Mouse (Mus musculus): ENCODE results near the gene Oas1c. TPM values are rescaled to one million over a fixed set of nuclear protein-coding genes. Genes with fewer than 3 reads are reported as not detected.

Oas1c gene
- polyA plus RNA-seq, 1 experiment = 9.6 TPM

DNA sequence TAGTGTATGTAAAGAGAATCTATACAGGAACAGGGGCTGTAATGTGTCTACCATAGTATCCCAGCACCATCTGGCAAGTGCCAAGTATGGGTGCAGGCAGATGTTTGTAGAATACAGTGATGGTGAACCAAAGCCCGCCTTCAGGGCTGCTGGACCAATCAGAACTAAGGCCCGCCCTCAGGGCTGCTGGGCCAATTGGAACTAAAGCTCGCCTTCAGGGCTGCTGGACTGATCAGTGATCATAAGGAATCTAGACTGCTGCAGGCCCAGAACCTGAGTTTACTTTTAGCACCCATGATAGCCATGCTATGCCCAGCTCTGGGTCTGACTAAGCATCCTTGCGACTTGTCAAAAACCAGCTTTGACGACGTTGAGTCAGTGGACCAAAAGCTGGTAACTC is 50.4 kb downstream of the Oas1c start:
- no peak overlapping the region for H3K27ac ChIP-seq (ENCODE audit: insufficient read depth, low read depth, low read length)
- TF ChIP-seq POLR2A (IDR thresholded peaks at IDR 0.05; ENCODE audit: borderline replicate concordance, low read depth, low read length) = no peak
- no peak for TF ChIP-seq CTCF (IDR thresholded peaks at IDR 0.05; ENCODE audit: low read depth, low read length)
- no peak overlapping the region for H3K4me3 ChIP-seq (ENCODE audit: insufficient read depth, low read length)
- H3K4me1 ChIP-seq (ENCODE audit: control insufficient read depth, insufficient read depth, low read length) = no peaks in the 10 kb centered on the region

- Histone ChIP-seq H3K4me3 (ENCODE audit: insufficient read depth, low read length) (no peak overlapping the region), H3K4me1 (ENCODE audit: control insufficient read depth, insufficient read depth, low read length) (peaks cover 13% of the 10 kb centered on the region), H3K27ac (ENCODE audit: insufficient read depth, low read depth, low read length) (no peak overlapping the region)
- no peak for TF ChIP-seq POLR2A (IDR thresholded peaks at IDR 0.05; ENCODE audit: borderline replicate concordance, low read depth, low read length)
- TF ChIP-seq CTCF (IDR thresholded peaks at IDR 0.05; ENCODE audit: low read depth, low read length) = no peak
Measured at GRCm38 (mm10) chr5:120754215-120754614, 58.1 kb downstream of the Oas1c start.

DNA sequence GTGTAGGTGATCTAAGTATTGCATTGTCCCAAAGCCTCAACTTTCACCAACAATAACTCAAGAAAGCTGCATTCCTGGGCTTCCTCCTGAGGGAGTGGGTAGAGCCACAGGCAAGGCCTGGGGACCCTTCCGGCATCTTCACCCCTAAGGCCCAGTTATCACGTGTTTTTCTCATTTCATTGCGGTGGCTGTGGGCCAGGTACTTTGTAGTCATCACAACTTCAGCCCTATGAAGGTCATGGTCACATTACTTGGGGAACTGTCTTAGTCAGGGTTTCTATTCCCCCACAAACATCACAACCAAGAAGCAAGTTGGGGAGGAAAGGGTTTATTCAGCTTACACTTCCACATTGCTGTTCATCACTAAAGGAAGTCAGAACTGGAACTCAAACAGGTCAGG is 59.5 kb downstream of the Oas1c start:
- peaks cover 20% of the 10 kb centered on the region for H3K4me1 ChIP-seq (ENCODE audit: control insufficient read depth, insufficient read depth, low read length)
- H3K27ac ChIP-seq (ENCODE audit: insufficient read depth, low read depth, low read length) = no peak overlapping the region
- TF ChIP-seq POLR2A (IDR thresholded peaks at IDR 0.05; ENCODE audit: borderline replicate concordance, low read depth, low read length) (no peak), CTCF (IDR thresholded peaks at IDR 0.05; ENCODE audit: low read depth, low read length) (no peak)
- no peak overlapping the region for H3K4me3 ChIP-seq (ENCODE audit: insufficient read depth, low read length)

GRCm38 (mm10) chr5:120751206-120751605 is 61.1 kb downstream of the Oas1c start:
- TF ChIP-seq POLR2A (IDR thresholded peaks at IDR 0.05; ENCODE audit: borderline replicate concordance, low read depth, low read length) (no peak), CTCF (IDR thresholded peaks at IDR 0.05; ENCODE audit: low read depth, low read length) (no peak)
- peaks cover 20% of the 10 kb centered on the region for H3K4me1 ChIP-seq (ENCODE audit: control insufficient read depth, insufficient read depth, low read length)
- no peak overlapping the region for H3K27ac ChIP-seq (ENCODE audit: insufficient read depth, low read depth, low read length)
- H3K4me3 ChIP-seq (ENCODE audit: insufficient read depth, low read length) = no peak overlapping the region

Other genes with a start within 250 kb of the Oas1c start
- gene Tpcn1, start 223.8 kb downstream of the Oas1c start, polyA plus RNA-seq (2012; ENCODE audit: insufficient read depth, insufficient read length, missing spikeins) = 104 and 121 TPM in 2 replicates
- 1.2 TPM in 1 of 2 replicates, not detected in the other for gene Iqcd, start 223.5 kb downstream of the Oas1c start, polyA plus RNA-seq (2012; ENCODE audit: insufficient read depth, insufficient read length, missing spikeins)
- 3.8 and 4.0 TPM in 2 replicates for gene Rita1, start 199.9 kb downstream of the Oas1c start, polyA plus RNA-seq (2012; ENCODE audit: insufficient read depth, insufficient read length, missing spikeins)
- 20.3 and 20.4 TPM in 2 replicates for gene Ddx54, start 199.8 kb downstream of the Oas1c start, polyA plus RNA-seq (2012; ENCODE audit: insufficient read depth, insufficient read length, missing spikeins)
- not detected in 2 replicates for gene Cfap73, start 178.3 kb downstream of the Oas1c start, polyA plus RNA-seq (2012; ENCODE audit: insufficient read depth, insufficient read length, missing spikeins)
- 0.65 TPM in 1 of 2 replicates, not detected in the other for gene Rasal1, start 163.7 kb downstream of the Oas1c start, polyA plus RNA-seq (2012; ENCODE audit: insufficient read depth, insufficient read length, missing spikeins)
- not detected in 2 replicates for gene Dtx1, start 100.6 kb downstream of the Oas1c start, polyA plus RNA-seq (2012; ENCODE audit: insufficient read depth, insufficient read length, missing spikeins)
- gene Oas2, start 62.7 kb downstream of the Oas1c start, polyA plus RNA-seq (2012; ENCODE audit: insufficient read depth, insufficient read length, missing spikeins) = 132 and 142 TPM in 2 replicates
- gene Oas3, start 34.9 kb downstream of the Oas1c start, polyA plus RNA-seq (2012; ENCODE audit: insufficient read depth, insufficient read length, missing spikeins) = 48.7 and 58.3 TPM in 2 replicates
- not detected in 2 replicates for gene Oas1e, start 17.0 kb downstream of the Oas1c start, polyA plus RNA-seq (2012; ENCODE audit: insufficient read depth, insufficient read length, missing spikeins)
- gene Oas1f, start 34.9 kb upstream of the Oas1c start, polyA plus RNA-seq (2012; ENCODE audit: insufficient read depth, insufficient read length, missing spikeins) = not detected in 2 replicates
- gene Oas1h, start 48.9 kb upstream of the Oas1c start, polyA plus RNA-seq (2012; ENCODE audit: insufficient read depth, insufficient read length, missing spikeins) = not detected in 2 replicates
- gene Oas1g, start 75.1 kb upstream of the Oas1c start, polyA plus RNA-seq (2012; ENCODE audit: insufficient read depth, insufficient read length, missing spikeins) = 105 and 117 TPM in 2 replicates
- 89.3 and 92.0 TPM in 2 replicates for gene Oas1a, start 95.0 kb upstream of the Oas1c start, polyA plus RNA-seq (2012; ENCODE audit: insufficient read depth, insufficient read length, missing spikeins)
- not detected in 2 replicates for gene Oas1d, start 102.0 kb upstream of the Oas1c start, polyA plus RNA-seq (2012; ENCODE audit: insufficient read depth, insufficient read length, missing spikeins)
- gene Rph3a, start 197.6 kb upstream of the Oas1c start, polyA plus RNA-seq (2012; ENCODE audit: insufficient read depth, insufficient read length, missing spikeins) = not detected in 2 replicates

Measured in bone marrow macrophage, adult 2 months (primary cell).